Comparison of ENCODE assay signal across 18 mouse cellular contexts in genomic region chr17:35742948-35743347, GRCm38 (mm10). TPM values are rescaled to one million over a fixed set of nuclear protein-coding genes. Genes with fewer than 3 reads are reported as not detected.
DNase-seq lines count a peak whose midpoint lies in the region; ATAC-seq and TF ChIP-seq lines count a peak whose summit lies in the region.
"Had no signal": no experiment of that assay in that cellular context is flagged by ENCODE, and none has a peak within 500 bp of the region (broad histone marks: within the 10 kb centered on the region; RNA-seq: fewer than 3 reads in every experiment).

No protein-coding gene starts in this region.

- H3K9ac ChIP-seq in heart, postnatal 0 days (replicated peaks; ENCODE audit: low read depth, low read length): no peak overlapping the region
- H3K9ac ChIP-seq: embryonic facial prominence, embryonic 15.5 days; hindbrain, embryonic 14.5 days; limb, embryonic 15.5 days; midbrain, embryonic 12.5 days had no signal

- H3K4me3 ChIP-seq in heart, postnatal 0 days (ENCODE audit: low read depth, low read length): no peak overlapping the region
- H3K4me3 ChIP-seq: embryonic facial prominence, embryonic 15.5 days; gastrocnemius, adult 2 months; limb, embryonic 15.5 days; midbrain, embryonic 12.5 days had no signal

- H3K4me2 ChIP-seq in heart, postnatal 0 days (ENCODE audit: low read depth, low read length): no peak overlapping the region
- H3K4me2 ChIP-seq: embryonic facial prominence, embryonic 15.5 days; hindbrain, embryonic 14.5 days; limb, embryonic 15.5 days; midbrain, embryonic 12.5 days had no signal

- no peaks in the 10 kb centered on the region for H3K4me1 ChIP-seq in heart, postnatal 0 days (ENCODE audit: control insufficient read depth, insufficient read depth)
- H3K4me1 ChIP-seq: midbrain, embryonic 12.5 days had no signal

- 70% methylated on average over 3 of the region's 3 CpGs for WGBS in heart, postnatal 0 days

- no peak for TF ChIP-seq CTCF in heart, postnatal 0 days (IDR thresholded peaks at IDR 0.05; ENCODE audit: low read depth)

- H3K27ac ChIP-seq in heart, postnatal 0 days (ENCODE audit: low read depth): no peak overlapping the region
- H3K27ac ChIP-seq: embryonic facial prominence, embryonic 15.5 days; gastrocnemius, adult 2 months; hindbrain, embryonic 14.5 days; limb, embryonic 15.5 days; midbrain, embryonic 12.5 days had no signal

- H3K9me3 ChIP-seq in heart, postnatal 0 days (replicated peaks; ENCODE audit: control insufficient read depth, low read length): no peaks in the 10 kb centered on the region
- H3K9me3 ChIP-seq: embryonic facial prominence, embryonic 15.5 days; limb, embryonic 15.5 days; midbrain, embryonic 12.5 days had no signal

- no peak for ATAC-seq in heart, postnatal 0 days (ENCODE audit: insufficient read depth, low read depth)
- ATAC-seq in megakaryocyte-erythroid progenitor cell, adult 5-6 weeks (replicated peaks; ENCODE audit: low FRiP score, low TSS enrichment, poor library complexity, severe bottlenecking): peak; percentile 47
- no peak for ATAC-seq in monocyte, adult 5-6 weeks (replicated peaks; ENCODE audit: insufficient number of reproducible peaks, low FRiP score, low TSS enrichment, poor library complexity, severe bottlenecking)
- ATAC-seq: forebrain, embryonic 16.5 days had no signal

- TF ChIP-seq EP300 in heart, postnatal 0 days (IDR thresholded peaks at IDR 0.05; ENCODE audit: low read depth): no peak

- no peaks in the 10 kb centered on the region for H3K36me3 ChIP-seq in heart, postnatal 0 days (replicated peaks; ENCODE audit: control insufficient read depth, insufficient read depth, low read length)
- H3K36me3 ChIP-seq: embryonic facial prominence, embryonic 15.5 days; limb, embryonic 15.5 days; midbrain, embryonic 12.5 days had no signal

- peak; percentile 2 for DNase-seq in heart, postnatal 0 days (ENCODE audit: low spot score)
- DNase-seq in heart, postnatal 4 days: no peak
- peak; percentile 74 for DNase-seq in c-Kit-negative CD71-positive TER-119-positive erythroid progenitor cells, embryonic 14.5 days (ENCODE audit: low read depth, low spot score)
- DNase-seq in liver: peak; percentile 85
- DNase-seq in thymus, postnatal 10 days (ENCODE audit: low spot score in 2 of 2): no peak
- DNase-seq: cerebellum, adult 9-10 months; gastrocnemius, adult 2 months; kidney, adult 18-20 months; kidney, postnatal 25 days; layer of hippocampus, adult 9-11 months; thymus, postnatal 36 days had no signal

- no peaks in the 10 kb centered on the region for H3K27me3 ChIP-seq in heart, postnatal 0 days (ENCODE audit: control insufficient read depth, insufficient read depth, low read length)
- H3K27me3 ChIP-seq: limb, embryonic 15.5 days had no signal

RNA-seq across cellular contexts. Expression of gene Ddr1, which starts 38.5 kb away (rescaled TPM):
- 105 and 206 TPM in 2 replicates for total RNA-seq in heart, postnatal 0 days (2014; rRNA removed; ENCODE audit: low replicate concordance)
- polyA plus RNA-seq in heart, postnatal 0 days (2015; fragmentation: Nextera tagmentation; extraction: Ambion mirVana): 63.9 and 71.8 TPM in 2 replicates
- 100 to 1,000 TPM; 107 to 113 TPM for total RNA-seq in heart, postnatal 4 days (2021)
- total RNA-seq in megakaryocyte-erythroid progenitor cell, adult 5-6 weeks (2014; fragmentation: Nextera tagmentation): not detected in 2 replicates
- total RNA-seq in megakaryocyte-erythroid progenitor cell, adult 5-6 weeks (2017): not detected in 2 replicates
- 0.67 to 1.2 TPM in 2 of 3 replicates, not detected in the other for total RNA-seq in monocyte, adult 5-6 weeks (2017)

Comparison
In these comparisons a context has a peak if more than half of its experiments do, and no peak if none do; other contexts are left out.
1. DNase-seq: peak in heart, postnatal 0 days (single experiment), c-Kit-negative CD71-positive TER-119-positive erythroid progenitor cells, embryonic 14.5 days (single experiment) and liver (single experiment); none in heart, postnatal 4 days (single experiment) and thymus, postnatal 10 days (0 of 2).
2. RNA of gene Ddr1, which starts 38.5 kb away (total RNA-seq): 107 to 113 TPM in heart, postnatal 4 days and 105 to 206 TPM in heart, postnatal 0 days; 0.67 to 1.2 TPM in monocyte, adult 5-6 weeks and not detected in megakaryocyte-erythroid progenitor cell, adult 5-6 weeks; every median in the first group is over 10 times any median in the second.